Mouse (Mus musculus): ENCODE data around the gene Cyp2d22. TPM values are rescaled to one million over a fixed set of nuclear protein-coding genes. Genes with fewer than 3 reads are reported as not detected.
"Not testable (repeated sequence)": the region's sequence is repeated elsewhere in the genome, so short reads cannot be mapped to it uniquely, and the experiment has no call there.

Cyp2d22 gene
- total RNA-seq, 2 experiments from 2014 or later: 5.3 to 7.0 TPM

DNA sequence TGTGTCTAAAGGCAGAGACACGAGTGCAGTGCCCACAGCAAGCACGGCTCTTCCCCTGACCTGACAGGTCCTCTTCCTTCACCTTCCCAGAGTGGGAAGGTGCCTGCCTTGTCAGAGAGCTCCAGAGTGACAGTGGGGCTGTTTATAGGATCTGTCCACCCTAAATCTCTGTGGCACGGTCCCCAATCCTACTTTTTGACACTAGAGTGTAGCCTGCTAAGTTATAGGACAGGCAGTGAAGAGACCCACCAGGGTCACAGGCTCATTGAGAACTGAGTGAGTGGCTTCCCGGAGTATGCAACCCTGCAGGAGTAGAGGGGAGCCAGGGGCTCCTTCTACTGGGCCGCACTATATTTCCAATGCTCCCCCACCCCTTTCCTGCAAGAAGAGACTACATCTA is 2.4 kb downstream of the Cyp2d22 start:
- no peak for DNase-seq
- intact Hi-C loops (cut with DNase I): no loop called here

DNA sequence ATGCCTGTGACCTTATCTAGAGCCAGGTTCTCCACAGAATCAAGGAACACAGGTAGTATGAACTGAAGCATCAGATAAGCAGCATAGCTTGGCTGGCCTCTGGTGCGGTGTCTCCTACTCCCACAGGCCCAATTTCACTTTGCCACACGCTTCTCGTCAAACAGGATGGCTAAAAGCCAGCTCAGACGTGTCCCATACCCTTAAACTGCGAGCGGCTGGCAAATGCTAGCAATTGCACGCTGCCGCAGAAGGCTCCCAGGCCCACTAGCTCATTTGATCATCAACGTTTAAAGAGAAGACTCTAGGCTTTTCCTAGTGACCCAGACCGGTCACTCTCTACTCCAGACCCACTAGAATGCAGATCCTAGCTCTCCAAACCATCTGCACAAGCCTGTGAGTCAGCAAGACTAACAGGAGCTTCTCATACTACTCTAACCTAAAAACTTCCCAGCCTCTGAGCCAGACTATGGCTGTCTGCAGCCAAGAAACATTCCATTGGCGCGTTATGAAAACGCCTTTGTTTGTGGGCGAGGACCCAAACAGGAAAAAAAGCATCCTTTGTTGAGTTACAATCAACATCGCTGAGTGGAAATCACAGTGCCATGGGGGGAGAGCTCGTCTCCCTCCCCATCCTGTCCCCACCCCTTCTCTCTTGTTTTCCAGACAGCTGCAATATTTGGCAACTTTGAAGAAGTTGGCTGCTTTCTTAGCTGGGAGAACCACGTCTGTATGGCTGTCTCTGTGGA is 3.5 kb downstream of the Cyp2d22 start:
- intact Hi-C loops (cut with DNase I): no loop called here

DNA sequence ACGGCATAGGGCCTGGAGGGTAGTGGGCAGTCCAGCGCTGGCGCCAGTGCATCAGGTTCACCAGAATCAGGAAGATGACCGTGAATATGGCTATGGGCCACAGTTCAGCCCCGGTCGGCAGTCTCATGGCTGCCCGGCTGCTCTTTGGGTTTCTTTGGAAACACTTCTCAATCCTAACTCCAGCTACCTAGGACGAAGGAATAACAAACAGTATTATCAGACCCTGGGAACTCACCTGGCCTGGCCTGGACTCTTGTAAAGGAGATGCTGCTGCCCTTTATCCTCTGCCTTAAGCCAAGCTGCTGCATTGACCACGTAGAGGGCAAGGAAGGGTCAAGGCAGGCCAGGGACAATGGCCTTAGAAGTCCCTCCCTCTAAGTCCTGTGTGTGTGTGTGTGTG is 4.2 kb downstream of the Cyp2d22 start:
- DNase-seq: no peak
- intact Hi-C loops (cut with DNase I): no loop called here

More for the DNA sequence above, 3.5 kb downstream of the Cyp2d22 start:
- DNase-seq: peak; percentile 42

GRCm38 (mm10) chr15:82374437-82374836 is 5.6 kb downstream of the Cyp2d22 start:
- no peak for DNase-seq

GRCm38 (mm10) chr15:82372991-82373390 is 7.1 kb downstream of the Cyp2d22 start:
- intact Hi-C loops (cut with DNase I): no loop called here
- no peak for DNase-seq

More at GRCm38 (mm10) chr15:82374437-82374836, 5.6 kb downstream of the Cyp2d22 start:
- intact Hi-C loops (cut with DNase I): no loop called here

GRCm38 (mm10) chr15:82372446-82372845 is 7.6 kb downstream of the Cyp2d22 start:
- no peak for DNase-seq
- intact Hi-C loops (cut with DNase I): no loop called here

DNA sequence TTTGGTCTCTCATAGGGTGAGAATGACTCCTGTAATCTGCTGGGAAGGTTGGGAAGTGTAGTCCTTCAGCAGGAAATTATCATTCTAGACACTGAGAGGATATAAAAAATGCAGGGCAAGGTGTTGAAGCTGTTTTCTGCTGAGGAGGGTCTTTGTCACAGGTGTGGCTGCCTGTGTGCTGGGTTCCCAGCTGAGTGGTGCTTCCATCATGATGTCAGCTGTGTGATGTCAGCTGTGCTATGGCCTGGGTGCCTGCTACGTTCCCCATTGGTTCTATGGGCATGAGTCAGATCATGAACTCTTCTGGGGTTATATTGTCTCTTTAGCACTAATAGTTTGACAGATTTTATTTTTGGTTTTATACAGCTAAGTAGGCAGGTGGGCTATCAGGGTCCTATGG is 11.2 kb downstream of the Cyp2d22 start:
- intact Hi-C loops (cut with DNase I): no loop called here
- no peak for DNase-seq

GRCm38 (mm10) chr15:82368146-82368545 is 11.9 kb downstream of the Cyp2d22 start:
- DNase-seq: no peak

GRCm38 (mm10) chr15:82364561-82364960 is 15.5 kb downstream of the Cyp2d22 start:
- DNase-seq; intact Hi-C loops (cut with DNase I): not testable (repeated sequence)

More at GRCm38 (mm10) chr15:82368146-82368545, 11.9 kb downstream of the Cyp2d22 start:
- intact Hi-C loops (cut with DNase I): no loop called here

- DNase-seq; intact Hi-C loops (cut with DNase I): not testable (repeated sequence)
These were observed 16.3 kb downstream of the Cyp2d22 start for GRCm38 (mm10) chr15:82363801-82364200.

- intact Hi-C loops (cut with DNase I): no loop called here
- no peak for DNase-seq
These were observed 17.8 kb downstream of the Cyp2d22 start for GRCm38 (mm10) chr15:82362234-82362633.

- DNase-seq: no peak
- intact Hi-C loops (cut with DNase I): no loop called here
These were observed 18.5 kb downstream of the Cyp2d22 start for GRCm38 (mm10) chr15:82361459-82362018.

- intact Hi-C loops (cut with DNase I): no loop called here
- no peak for DNase-seq
These were observed 21.4 kb downstream of the Cyp2d22 start for GRCm38 (mm10) chr15:82358431-82359260.

GRCm38 (mm10) chr15:82354126-82354945 is 25.7 kb downstream of the Cyp2d22 start, which contains the start of gene Ndufa6:
Gene Ndufa6, minus strand, starts transcription at chr15:82354322.
- DNase-seq: peak; percentile 99
- intact Hi-C loops (cut with DNase I): no loop called here

DNA sequence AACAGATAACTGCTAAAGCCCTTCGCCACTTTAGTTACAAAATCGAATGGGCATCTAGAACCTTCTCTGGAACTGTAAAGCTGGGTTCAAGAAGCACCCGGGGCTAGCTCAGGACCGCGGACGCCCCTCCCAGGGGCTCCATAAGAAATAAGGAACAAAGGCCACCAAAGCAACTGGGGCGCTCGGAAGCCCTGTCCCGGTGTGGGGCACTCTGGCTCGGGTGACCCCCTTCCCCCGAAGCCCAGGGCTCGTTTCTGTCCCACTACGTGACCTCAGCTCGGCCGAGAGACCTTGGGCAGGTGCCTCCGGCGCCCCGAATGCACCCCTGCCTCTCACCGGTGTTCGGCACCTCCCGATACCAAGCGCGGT is 26.3 kb downstream of the Cyp2d22 start:
- no peak for DNase-seq
- intact Hi-C loops (cut with DNase I): no loop called here

GRCm38 (mm10) chr15:82353078-82353744 is 26.8 kb downstream of the Cyp2d22 start:
- DNase-seq: no peak
- intact Hi-C loops (cut with DNase I): no loop called here

DNA sequence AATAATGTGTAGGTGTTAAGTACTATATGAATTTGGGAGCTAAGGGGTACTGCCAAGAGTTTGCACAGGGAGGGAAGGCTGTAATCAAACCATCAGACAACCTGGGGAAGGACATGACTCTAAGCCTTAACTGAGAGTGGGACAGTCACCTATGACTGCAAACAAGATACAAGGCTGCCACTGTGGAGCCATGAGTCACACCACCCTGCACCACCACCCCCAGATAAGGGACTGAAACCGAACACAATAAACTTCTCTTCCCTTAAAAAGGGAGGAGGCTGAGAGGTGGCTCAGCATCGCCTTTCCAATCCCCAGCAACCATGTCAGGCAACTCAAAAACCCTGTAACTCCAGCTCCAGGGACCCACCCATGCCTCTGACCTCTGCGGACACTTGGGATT is 28.6 kb downstream of the Cyp2d22 start:
- intact Hi-C loops (cut with DNase I): no loop called here
- DNase-seq: no peak

DNA sequence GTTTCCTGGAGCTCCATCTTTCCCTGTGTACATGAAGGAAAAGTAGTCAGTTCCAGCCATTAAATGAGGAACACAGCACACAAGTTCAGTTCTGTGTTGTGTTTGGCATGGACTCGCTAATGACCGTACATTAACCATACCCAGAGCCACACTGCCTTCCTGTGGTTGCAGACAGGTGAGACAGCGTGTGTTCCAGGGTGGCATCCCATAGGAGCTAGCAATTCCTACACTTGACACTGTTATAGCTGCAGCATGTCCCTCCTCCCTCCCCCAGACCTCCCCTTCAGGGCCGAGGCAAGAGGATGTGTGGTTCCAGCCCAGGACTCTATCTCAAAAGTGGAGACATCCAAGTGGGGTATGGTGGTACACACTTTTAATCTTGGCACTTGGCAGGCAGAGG is 29.7 kb downstream of the Cyp2d22 start:
- DNase-seq: no peak
- intact Hi-C loops (cut with DNase I): no loop called here

- DNase-seq: no peak
- intact Hi-C loops (cut with DNase I): no loop called here
These were observed 31.1 kb downstream of the Cyp2d22 start for GRCm38 (mm10) chr15:82348999-82349341.

Measured in left cerebral cortex, postnatal 4 days (tissue).